Mouse (Mus musculus): ENCODE data around the gene Plbd1. TPM values are rescaled to one million over a fixed set of nuclear protein-coding genes. Genes with fewer than 3 reads are reported as not detected.

Gene Plbd1
- polyA plus RNA-seq (2012; rRNA removed; ENCODE audit: low replicate concordance), result 20.3 and 43.4 TPM in 2 replicates

DNA sequence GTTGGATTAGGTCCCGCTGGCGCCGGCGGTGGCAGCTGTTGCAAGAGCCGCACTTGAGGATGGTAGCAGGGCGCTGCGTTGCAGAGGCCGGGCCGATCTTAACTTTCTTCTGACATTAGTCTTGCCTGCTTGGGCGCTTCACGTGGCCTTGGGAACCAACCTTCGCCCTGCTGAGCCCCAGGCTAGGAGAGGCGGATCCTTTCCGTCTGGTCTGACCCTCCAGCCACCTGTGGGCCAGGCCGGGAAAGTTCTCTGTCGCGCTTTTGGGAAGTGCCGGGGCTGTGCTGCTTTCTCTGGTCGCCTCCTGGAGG lies at the start of gene Plbd1:
Gene Plbd1, minus strand, starts transcription at position 223 of the 311 bp plus-strand sequence.

Other genes starting within 250 kb of the Plbd1 start
- gene E330021D16Rik, start 246.4 kb downstream of the Plbd1 start, polyA plus RNA-seq (2012; rRNA removed; ENCODE audit: low replicate concordance), result not detected in 2 replicates
- 9.4 and 15.5 TPM in 2 replicates for gene Atf7ip, start 155.8 kb downstream of the Plbd1 start, polyA plus RNA-seq (2012; rRNA removed; ENCODE audit: low replicate concordance)
- gene Gucy2c, start 119.8 kb upstream of the Plbd1 start, polyA plus RNA-seq (2012; rRNA removed; ENCODE audit: low replicate concordance), result 35.4 and 61.1 TPM in 2 replicates
- gene Hist4h4, start 142.5 kb upstream of the Plbd1 start, polyA plus RNA-seq (2012; rRNA removed; ENCODE audit: low replicate concordance), result 1.3 and 2.3 TPM in 2 replicates
- 381 and 1,561 TPM in 2 replicates for gene H2afj, start 146.3 kb upstream of the Plbd1 start, polyA plus RNA-seq (2012; rRNA removed; ENCODE audit: low replicate concordance)
- gene BC049715, start 165.7 kb upstream of the Plbd1 start, polyA plus RNA-seq (2012; rRNA removed; ENCODE audit: low replicate concordance), result 0.88 and 1.5 TPM in 2 replicates
- 32.5 and 34.8 TPM in 2 replicates for gene Wbp11, start 166.3 kb upstream of the Plbd1 start, polyA plus RNA-seq (2012; rRNA removed; ENCODE audit: low replicate concordance)
- gene Smco3, start 173.5 kb upstream of the Plbd1 start, polyA plus RNA-seq (2012; rRNA removed; ENCODE audit: low replicate concordance), result not detected in 2 replicates
- 0.08 and 0.15 TPM in 2 replicates for gene Art4, start 195.8 kb upstream of the Plbd1 start, polyA plus RNA-seq (2012; rRNA removed; ENCODE audit: low replicate concordance)
- gene Mgp, start 213.9 kb upstream of the Plbd1 start, polyA plus RNA-seq (2012; rRNA removed; ENCODE audit: low replicate concordance), result 70.6 and 80.8 TPM in 2 replicates